Mouse (Mus musculus): ENCODE measurements around the gene Ghrl. TPM values are rescaled to one million over a fixed set of nuclear protein-coding genes. Genes with fewer than 3 reads are reported as not detected.
"Not testable (repeated sequence)": the region's sequence is repeated elsewhere in the genome, so short reads cannot be mapped to it uniquely, and the experiment has no call there.

Ghrl gene
- polyA plus RNA-seq, 1 experiment, result 0.40 TPM

DNA sequence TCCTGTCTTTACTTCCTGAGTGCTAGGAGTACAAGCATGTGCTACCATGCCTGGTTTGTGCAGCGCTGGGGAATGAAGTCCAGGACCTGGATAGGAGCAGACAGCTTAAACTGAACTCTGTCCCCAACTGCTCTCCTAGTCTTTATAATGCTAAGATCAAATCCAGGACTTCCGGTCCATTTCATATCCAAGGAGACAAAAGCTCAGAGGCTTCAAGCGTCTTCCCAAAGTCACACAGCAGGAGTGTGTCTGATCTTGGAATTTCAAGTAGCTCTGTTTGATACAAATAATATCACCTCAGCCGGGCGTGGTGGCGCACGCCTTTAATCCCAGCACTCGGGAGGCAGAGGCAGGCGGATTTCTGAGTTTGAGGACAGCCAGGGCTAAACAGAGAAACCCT lies 43.7 kb downstream of the Ghrl start:
- TF ChIP-seq CTCF (IDR thresholded peaks at IDR 0.05; ENCODE audit: extremely low read depth, insufficient read depth, low read length) (no peak), POLR2A (IDR thresholded peaks at IDR 0.05; ENCODE audit: extremely low read depth, insufficient read depth, low read length) (no peak)
- H3K4me3 ChIP-seq (ENCODE audit: insufficient read depth, low read length), result no peak overlapping the region

DNA sequence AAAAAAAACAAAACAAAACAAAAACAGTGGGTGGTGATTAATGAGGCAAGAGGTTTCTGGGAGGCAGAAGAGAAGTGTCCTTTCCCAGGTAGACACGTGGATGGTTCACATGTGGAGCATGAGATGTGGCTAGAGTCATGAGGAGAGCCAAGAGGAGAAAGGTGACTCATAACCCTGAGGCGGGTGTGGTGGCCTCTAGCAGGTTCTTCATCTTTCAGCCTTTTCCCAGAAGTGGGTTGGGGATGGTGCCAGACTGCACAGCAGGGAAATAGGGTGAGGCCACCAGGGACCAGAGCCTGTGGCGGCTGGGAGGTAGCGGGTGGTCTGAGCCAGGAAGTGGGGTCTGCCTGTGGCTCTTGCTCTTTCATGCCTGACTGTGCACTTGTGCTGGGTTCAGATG lies 44.4 kb downstream of the Ghrl start:
- no peak overlapping the region for H3K27ac ChIP-seq (ENCODE audit: insufficient read depth, low read length)
- TF ChIP-seq CTCF (IDR thresholded peaks at IDR 0.05; ENCODE audit: extremely low read depth, insufficient read depth, low read length), result no peak
- TF ChIP-seq POLR2A (IDR thresholded peaks at IDR 0.05; ENCODE audit: extremely low read depth, insufficient read depth, low read length), result no peak
- no peak overlapping the region for H3K4me3 ChIP-seq (ENCODE audit: insufficient read depth, low read length)
- no peaks in the 10 kb centered on the region for H3K4me1 ChIP-seq (ENCODE audit: control insufficient read depth, insufficient read depth, low read length)

More for the DNA sequence above, 43.7 kb downstream of the Ghrl start:
- Histone ChIP-seq H3K4me1 (ENCODE audit: control insufficient read depth, insufficient read depth, low read length) (no peaks in the 10 kb centered on the region), H3K27ac (ENCODE audit: insufficient read depth, low read length) (no peak overlapping the region)

DNA sequence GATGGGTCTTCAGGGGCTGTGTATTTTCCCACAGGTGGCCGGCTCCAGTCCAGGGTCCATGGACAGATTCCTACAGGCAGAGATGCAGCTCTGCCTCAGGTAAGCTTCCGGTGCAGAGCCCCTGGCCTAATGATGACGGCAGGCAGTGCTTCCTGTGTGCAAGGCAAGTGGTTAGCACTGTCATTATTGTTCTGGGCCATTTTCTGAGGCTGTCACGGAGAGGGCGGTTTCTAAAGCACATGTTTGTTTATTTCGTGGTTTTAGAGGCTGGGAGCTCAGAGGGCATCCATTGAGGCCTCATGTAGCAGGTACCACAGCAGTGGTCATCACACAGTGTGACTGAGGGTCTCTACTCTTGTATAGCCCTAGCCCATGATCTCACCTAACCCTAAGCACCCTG lies 46.7 kb downstream of the Ghrl start:
- Histone ChIP-seq H3K27ac (ENCODE audit: insufficient read depth, low read length) (no peak overlapping the region), H3K4me1 (ENCODE audit: control insufficient read depth, insufficient read depth, low read length) (no peaks in the 10 kb centered on the region), H3K4me3 (ENCODE audit: insufficient read depth, low read length) (no peak overlapping the region)
- no peak for TF ChIP-seq POLR2A (IDR thresholded peaks at IDR 0.05; ENCODE audit: extremely low read depth, insufficient read depth, low read length)
- no peak for TF ChIP-seq CTCF (IDR thresholded peaks at IDR 0.05; ENCODE audit: extremely low read depth, insufficient read depth, low read length)

DNA sequence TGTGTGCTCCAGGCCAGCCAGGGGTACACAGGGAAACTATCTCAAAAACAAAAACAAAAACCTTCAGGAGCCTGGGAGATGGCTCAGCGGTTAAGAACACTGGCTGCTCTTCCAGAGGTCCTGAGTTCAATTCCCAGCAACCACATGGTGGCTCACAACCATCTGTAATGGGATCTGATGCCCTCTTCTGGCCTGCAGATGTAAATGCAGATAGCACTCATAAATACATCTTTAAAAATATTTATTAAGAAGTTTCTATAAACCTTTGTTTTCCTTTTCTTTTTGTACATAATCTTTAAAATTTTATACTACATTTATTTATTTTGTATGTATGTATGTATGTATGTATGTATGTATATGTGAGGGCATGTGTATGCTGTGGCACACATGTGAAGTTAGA lies 47.7 kb downstream of the Ghrl start:
- H3K4me3 ChIP-seq (ENCODE audit: insufficient read depth, low read length), result not testable (repeated sequence)

DNA sequence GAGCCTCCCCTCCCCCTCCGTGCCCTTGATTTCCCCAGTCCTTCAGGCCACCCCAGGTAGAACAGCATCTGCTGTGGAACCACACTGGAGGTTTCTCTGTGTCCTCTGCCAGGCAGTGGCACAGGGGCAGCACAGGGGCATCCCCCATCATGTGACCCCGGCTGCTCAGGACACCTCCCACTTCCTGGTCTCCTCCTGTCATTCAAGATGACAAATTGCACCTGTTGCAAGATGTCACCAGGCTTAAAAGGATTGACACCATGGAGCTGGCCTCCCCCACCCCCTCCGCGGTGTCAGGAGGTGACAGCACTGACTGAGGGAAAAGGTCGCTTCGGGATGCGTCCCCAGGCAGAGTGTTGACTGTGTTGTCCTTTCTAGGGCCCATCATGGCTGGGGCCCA lies 49.9 kb downstream of the Ghrl start:
- TF ChIP-seq POLR2A (IDR thresholded peaks at IDR 0.05; ENCODE audit: extremely low read depth, insufficient read depth, low read length), result no peak
- TF ChIP-seq CTCF (IDR thresholded peaks at IDR 0.05; ENCODE audit: extremely low read depth, insufficient read depth, low read length), result no peak
- H3K27ac ChIP-seq (ENCODE audit: insufficient read depth, low read length), result peak overlapping the region; percentile 86; the same call in 1 of the 2 replicates
- H3K4me1 ChIP-seq (ENCODE audit: control insufficient read depth, insufficient read depth, low read length), result no peaks in the 10 kb centered on the region

More for the DNA sequence above, 47.7 kb downstream of the Ghrl start:
- not testable (repeated sequence) for H3K4me1 ChIP-seq (ENCODE audit: control insufficient read depth, insufficient read depth, low read length); H3K27ac ChIP-seq (ENCODE audit: insufficient read depth, low read length)

DNA sequence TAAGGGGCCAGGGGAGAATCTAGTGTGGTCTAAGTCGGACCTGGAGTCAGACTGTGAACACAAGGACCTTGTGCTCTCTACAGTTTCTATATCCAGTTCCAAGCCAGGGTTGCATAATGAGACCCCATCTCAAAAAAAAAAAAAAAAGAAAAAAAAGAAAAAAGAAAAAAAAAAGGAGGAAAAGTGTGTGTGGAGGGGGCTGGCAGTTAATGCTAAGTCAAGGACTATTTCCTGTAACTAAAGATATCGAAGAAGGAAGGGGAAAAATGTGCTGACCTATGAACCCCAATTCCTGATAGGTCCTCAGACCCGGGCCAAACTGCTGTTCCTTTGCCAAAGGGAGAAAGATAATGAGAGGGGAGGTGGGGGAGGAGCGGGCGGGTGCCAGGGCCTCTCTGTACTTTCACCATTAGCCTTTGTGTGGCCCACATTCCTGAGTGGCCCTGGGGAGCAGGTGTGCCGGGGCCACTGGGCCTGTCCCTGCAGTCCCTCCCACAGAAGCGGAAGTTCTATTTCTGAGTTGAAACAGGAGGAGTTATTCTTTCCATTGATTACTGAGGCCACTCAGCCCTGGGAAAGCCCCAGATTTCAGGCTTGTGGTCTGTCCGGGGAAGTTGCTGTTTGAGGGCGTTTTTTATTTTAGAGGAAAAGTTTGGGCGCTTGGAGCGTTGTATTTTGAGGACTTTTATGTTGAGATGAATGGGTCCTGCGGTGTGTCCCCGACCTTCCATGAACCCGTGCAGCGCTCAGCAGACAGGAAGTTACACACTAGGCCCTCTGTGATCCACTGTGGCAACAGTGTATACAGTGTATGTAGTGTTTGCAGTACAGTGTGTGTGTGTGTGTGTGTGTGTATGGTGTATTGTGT lies 51.2 kb downstream of the Ghrl start:
- no peak overlapping the region for H3K4me3 ChIP-seq (ENCODE audit: insufficient read depth, low read length)
- H3K4me1 ChIP-seq (ENCODE audit: control insufficient read depth, insufficient read depth, low read length), result no peaks in the 10 kb centered on the region
- peak overlapping the region; percentile 86 for H3K27ac ChIP-seq (ENCODE audit: insufficient read depth, low read length)
- TF ChIP-seq CTCF (IDR thresholded peaks at IDR 0.05; ENCODE audit: extremely low read depth, insufficient read depth, low read length) (no peak), POLR2A (IDR thresholded peaks at IDR 0.05; ENCODE audit: extremely low read depth, insufficient read depth, low read length) (no peak)

More for the DNA sequence above, 49.9 kb downstream of the Ghrl start:
- H3K4me3 ChIP-seq (ENCODE audit: insufficient read depth, low read length), result no peak overlapping the region

DNA sequence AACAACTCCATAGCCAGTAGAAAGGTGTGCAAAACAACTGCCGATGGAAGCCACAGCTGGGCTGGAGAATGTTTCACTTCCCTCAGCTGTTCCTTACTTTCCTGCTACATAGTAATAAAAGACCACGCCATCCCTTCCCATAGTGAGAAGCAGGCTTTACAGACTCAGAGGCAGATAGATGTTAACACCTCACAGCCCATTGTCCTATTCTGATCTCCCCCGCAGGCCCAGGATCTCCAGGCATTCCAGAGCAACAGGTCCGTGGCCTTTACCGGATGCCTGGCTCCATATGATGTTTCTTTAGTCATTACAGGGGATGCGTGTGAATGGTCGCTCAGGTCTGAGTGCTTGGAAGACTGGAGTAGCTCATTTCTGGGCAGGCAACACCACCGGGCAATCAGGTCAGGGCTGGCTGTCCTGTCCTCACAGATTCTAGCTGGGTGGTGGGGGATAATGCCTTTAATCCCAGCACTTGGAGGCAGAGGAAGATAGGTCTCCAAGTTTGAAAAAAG lies 52.0 kb downstream of the Ghrl start:
- Histone ChIP-seq H3K27ac (ENCODE audit: insufficient read depth, low read length) (no peak overlapping the region), H3K4me3 (ENCODE audit: insufficient read depth, low read length) (no peak overlapping the region), H3K4me1 (ENCODE audit: control insufficient read depth, insufficient read depth, low read length) (no peaks in the 10 kb centered on the region)
- TF ChIP-seq POLR2A (IDR thresholded peaks at IDR 0.05; ENCODE audit: extremely low read depth, insufficient read depth, low read length) (no peak), CTCF (IDR thresholded peaks at IDR 0.05; ENCODE audit: extremely low read depth, insufficient read depth, low read length) (no peak)

Other genes starting within 250 kb of the Ghrl start
- gene Il17rc, start 248.5 kb downstream of the Ghrl start, polyA plus RNA-seq (2012; rRNA removed), result 6.9 and 7.3 TPM in 2 replicates
- gene Creld1, start 236.6 kb downstream of the Ghrl start, polyA plus RNA-seq (2012; rRNA removed), result 60.2 and 62.8 TPM in 2 replicates
- 46.2 and 46.3 TPM in 2 replicates for gene Prrt3, start 217.9 kb downstream of the Ghrl start, polyA plus RNA-seq (2012; rRNA removed)
- 90.0 and 95.2 TPM in 2 replicates for gene Emc3, start 188.2 kb downstream of the Ghrl start, polyA plus RNA-seq (2012; rRNA removed)
- gene Fancd2, start 188.2 kb downstream of the Ghrl start, polyA plus RNA-seq (2012; rRNA removed), result 4.2 and 4.3 TPM in 2 replicates
- gene Fancd2os, start 119.2 kb downstream of the Ghrl start, polyA plus RNA-seq (2012; rRNA removed), result 0.19 and 0.21 TPM in 2 replicates
- 425 and 442 TPM in 2 replicates for gene Brk1, start 115.1 kb downstream of the Ghrl start, polyA plus RNA-seq (2012; rRNA removed)
- gene Vhl, start 95.9 kb downstream of the Ghrl start, polyA plus RNA-seq (2012; rRNA removed), result 55.1 and 67.8 TPM in 2 replicates
- gene Irak2, start 81.4 kb downstream of the Ghrl start, polyA plus RNA-seq (2012; rRNA removed), result 23.7 and 24.7 TPM in 2 replicates
- gene Tatdn2, start 22.8 kb downstream of the Ghrl start, polyA plus RNA-seq (2012; rRNA removed), result 28.4 and 28.8 TPM in 2 replicates
- gene Sec13, start 20.9 kb upstream of the Ghrl start, polyA plus RNA-seq (2012; rRNA removed), result 105 TPM in 2 replicates